Mouse (Mus musculus) kidney, embryonic 15.5 days (tissue): ENCODE data around the gene Btg1-ps1. TPM values are rescaled to one million over a fixed set of nuclear protein-coding genes. Genes with fewer than 3 reads are reported as not detected.
"Not testable (repeated sequence)": the region's sequence is repeated elsewhere in the genome, so short reads cannot be mapped to it uniquely, and the experiment has no call there.

Source experiments
- ATAC-seq: fragments of 200-750 bp; cut with Nextera tagmentation; replicated peaks from 2 replicates; pipeline ENCODE4 v1.8.0; 2017; ENCODE audit warnings: moderate TSS enrichment; ENCODE audit not compliant: low FRiP score
- H3K27ac ChIP-seq: fragments of 300-500 bp; sonication (generic); 2 replicates; pipeline ENCODE4 v1.5.1; 2015; ENCODE audit warnings: mild to moderate bottlenecking, inconsistent platforms
- H3K27me3 ChIP-seq: fragments of 300-500 bp; sonication (generic); 2 replicates; pipeline ENCODE4 v1.6.1; 2015; ENCODE audit warnings: inconsistent platforms
- H3K36me3 ChIP-seq: fragments of 300-500 bp; sonication (generic); 2 replicates; pipeline ENCODE4 v1.6.1; 2015; ENCODE audit warnings: inconsistent platforms
- H3K4me1 ChIP-seq: fragments of 300-500 bp; sonication (generic); 2 replicates; pipeline ENCODE4 v1.6.1; 2015; ENCODE audit warnings: inconsistent platforms
- H3K4me2 ChIP-seq: fragments of 300-500 bp; sonication (generic); 2 replicates; pipeline ENCODE4 v1.6.1; 2015; ENCODE audit warnings: moderate library complexity, mild to moderate bottlenecking, inconsistent platforms
- H3K4me3 ChIP-seq: fragments of 300-500 bp; sonication (generic); replicated peaks from 2 replicates; pipeline ENCODE4 v1.5.1; 2015; ENCODE audit warnings: mild to moderate bottlenecking, inconsistent platforms
- H3K9ac ChIP-seq: fragments of 300-500 bp; sonication (generic); 2 replicates; pipeline ENCODE4 v1.6.1; 2015; ENCODE audit warnings: mild to moderate bottlenecking, inconsistent platforms
- H3K9me3 ChIP-seq: fragments of 300-500 bp; sonication (generic); replicated peaks from 2 replicates; pipeline ENCODE4 v1.6.1; 2016; ENCODE audit warnings: inconsistent platforms
- WGBS: fragments of 180-500 bp; shearing (Covaris S2); methylation state at CpG from one replicate; pipeline ENCODE4 v1.1.7; 2015; ENCODE audit warnings: mixed read lengths; 5-methylcytosine and 5-hydroxymethylcytosine counted together
- polyA plus RNA-seq: library from polyadenylated mRNA; unstranded; fragments of >200 nt; fragmentation: Nextera tagmentation; extraction: Ambion mirVana; gene quantifications from 2 replicates; pipeline ENCODE4 v1.2.1, GENCODE M21; 2015

Gene Btg1-ps1
- not detected in 2 replicates for polyA plus RNA-seq

DNA sequence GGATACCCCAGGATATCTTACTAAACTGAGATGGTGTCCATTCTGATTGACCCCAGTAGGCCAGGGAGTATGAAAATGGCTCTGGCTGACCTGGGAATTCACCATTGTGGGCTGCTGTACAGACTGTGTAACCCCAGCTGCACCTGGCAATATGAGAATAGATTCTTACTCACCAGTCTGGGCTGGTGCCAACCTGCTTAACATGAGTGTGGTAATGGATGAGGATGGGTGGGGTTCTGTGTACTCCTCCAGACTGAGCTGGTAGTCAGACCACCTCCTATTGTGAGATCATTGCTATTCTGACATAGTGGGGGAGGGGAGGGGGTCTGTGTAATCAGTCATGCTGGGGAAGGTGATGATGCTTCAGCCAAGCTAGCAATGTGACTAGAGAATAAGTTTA lies at the start of gene Btg1-ps1:
Btg1-ps1 (minus strand) TSS at position 219 of the 400 bp plus-strand sequence.
- H3K4me3 ChIP-seq, H3K4me2 ChIP-seq, H3K27me3 ChIP-seq, H3K27ac ChIP-seq, H3K36me3 ChIP-seq, H3K9me3 ChIP-seq, H3K9ac ChIP-seq, ATAC-seq, H3K4me1 ChIP-seq: not testable (repeated sequence)

- H3K27ac ChIP-seq: no peak within 1 kb of the TSS
- no peaks in the 10 kb centered on the region for H3K9me3 ChIP-seq
- H3K4me2 ChIP-seq: no peak within 1 kb of the TSS
- H3K4me3 ChIP-seq: no peak within 1 kb of the TSS
- no peaks in the 10 kb centered on the region for H3K36me3 ChIP-seq
- WGBS: 85% methylated on average over 11 of the region's 11 CpGs
- H3K4me1 ChIP-seq: no peaks in the 10 kb centered on the region
- ATAC-seq: no peak
- no peak within 1 kb of the TSS for H3K9ac ChIP-seq
- no peaks in the 10 kb centered on the region for H3K27me3 ChIP-seq
These were observed 47.6 kb upstream of the Btg1-ps1 start, which contains the start of gene Rhox10 for GRCm38 (mm10) chrX:38066175-38066574. Gene Rhox10 (plus strand): TSS chrX:38066475.

DNA sequence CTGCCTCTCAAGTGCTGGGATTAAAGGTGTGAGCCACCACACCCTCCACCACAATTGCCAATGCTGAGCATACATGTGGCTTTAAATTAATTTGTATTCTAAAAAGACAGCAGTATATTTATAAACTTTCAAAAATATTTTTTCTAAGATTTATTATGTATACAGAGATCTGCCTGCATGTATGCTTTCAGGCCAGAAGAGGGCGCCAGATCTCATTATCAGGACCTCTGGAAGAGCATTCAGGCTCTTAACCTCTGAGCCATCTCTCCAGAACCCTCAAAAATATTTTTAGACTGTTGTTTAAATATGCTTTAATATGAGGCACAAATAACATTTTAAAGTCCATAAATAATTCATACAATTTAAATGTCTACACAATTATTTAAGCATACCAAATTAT lies 42.9 kb upstream of the Btg1-ps1 start:
- 0% methylated on average over 1 of the region's 1 CpGs for WGBS
- H3K36me3 ChIP-seq: no peaks in the 10 kb centered on the region
- no peak overlapping the region for H3K4me3 ChIP-seq
- no peaks in the 10 kb centered on the region for H3K4me1 ChIP-seq
- ATAC-seq: no peak
- H3K4me2 ChIP-seq: no peak overlapping the region
- no peak overlapping the region for H3K9ac ChIP-seq
- H3K27ac ChIP-seq: no peak overlapping the region
- no peaks in the 10 kb centered on the region for H3K27me3 ChIP-seq
- no peaks in the 10 kb centered on the region for H3K9me3 ChIP-seq

DNA sequence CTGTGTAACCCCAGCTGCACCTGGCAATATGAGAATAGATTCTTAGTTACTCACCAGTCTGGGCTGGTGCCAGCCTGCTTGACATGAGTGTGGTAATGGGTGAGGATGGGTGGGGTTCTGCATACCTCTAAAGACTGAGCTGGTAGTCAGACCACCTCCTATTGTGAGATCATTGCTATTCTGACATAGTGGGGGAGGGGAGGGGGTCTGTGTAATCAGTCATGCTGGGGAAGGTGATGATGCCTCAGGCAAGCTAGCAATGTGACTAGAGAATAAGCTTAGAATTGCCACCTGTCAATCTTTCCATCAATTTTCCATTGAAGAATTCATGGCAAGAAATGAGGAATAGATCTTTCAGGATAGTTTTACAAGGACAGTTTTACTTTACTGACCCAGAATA lies 24.4 kb upstream of the Btg1-ps1 start, which contains the start of gene Btg1-ps2:
Btg1-ps2 (minus strand) TSS at position 101 of the 400 bp plus-strand sequence.
- not testable (repeated sequence) for H3K27ac ChIP-seq, ATAC-seq, H3K9me3 ChIP-seq, H3K36me3 ChIP-seq, H3K4me2 ChIP-seq, H3K9ac ChIP-seq, H3K27me3 ChIP-seq, H3K4me3 ChIP-seq, H3K4me1 ChIP-seq

- Histone ChIP-seq H3K4me2 (no peak overlapping the region), H3K4me3 (no peak overlapping the region), H3K36me3 (no peaks in the 10 kb centered on the region), H3K4me1 (no peaks in the 10 kb centered on the region), H3K27ac (no peak overlapping the region), H3K9me3 (no peaks in the 10 kb centered on the region), H3K9ac (no peak overlapping the region), H3K27me3 (no peaks in the 10 kb centered on the region)
- WGBS: 86% methylated on average over 5 of the region's 5 CpGs
- no peak for ATAC-seq
These were observed 21.1 kb upstream of the Btg1-ps1 start for GRCm38 (mm10) chrX:38039666-38040065.

GRCm38 (mm10) chrX:38033841-38034240 lies 15.2 kb upstream of the Btg1-ps1 start:
- no peak for ATAC-seq
- Histone ChIP-seq H3K9me3 (no peaks in the 10 kb centered on the region), H3K27me3 (no peaks in the 10 kb centered on the region), H3K36me3 (no peaks in the 10 kb centered on the region), H3K4me1 (no peaks in the 10 kb centered on the region), H3K4me2 (no peak overlapping the region), H3K27ac (no peak overlapping the region), H3K4me3 (no peak overlapping the region), H3K9ac (no peak overlapping the region)
- 65% methylated on average over 2 of the region's 2 CpGs for WGBS

GRCm38 (mm10) chrX:38008756-38009155 lies 9.9 kb downstream of the Btg1-ps1 start:
- H3K27me3 ChIP-seq: no peaks in the 10 kb centered on the region
- H3K27ac ChIP-seq: no peak overlapping the region
- no peak for ATAC-seq
- H3K9ac ChIP-seq: no peak overlapping the region
- 70% methylated on average over 2 of the region's 2 CpGs for WGBS
- no peak overlapping the region for H3K4me3 ChIP-seq
- H3K4me2 ChIP-seq: no peak overlapping the region
- no peaks in the 10 kb centered on the region for H3K36me3 ChIP-seq
- no peaks in the 10 kb centered on the region for H3K4me1 ChIP-seq
- H3K9me3 ChIP-seq: no peaks in the 10 kb centered on the region

Other genes starting within 250 kb of the Btg1-ps1 start
- 1.9 and 2.2 TPM in 2 replicates for gene Rhox5, start 214.0 kb downstream of the Btg1-ps1 start, polyA plus RNA-seq
- gene Rhox6, start 191.9 kb downstream of the Btg1-ps1 start, polyA plus RNA-seq: 0.16 TPM in 1 of 2 replicates, not detected in the other
- gene Rhox7a, start 187.1 kb downstream of the Btg1-ps1 start, polyA plus RNA-seq: not detected in 2 replicates
- gene Rhox8, start 139.9 kb downstream of the Btg1-ps1 start, polyA plus RNA-seq: not detected in 2 replicates
- not detected in 2 replicates for gene Rhox7b, start 121.6 kb downstream of the Btg1-ps1 start, polyA plus RNA-seq
- not detected in 2 replicates for gene Rhox9, start 117.0 kb downstream of the Btg1-ps1 start, polyA plus RNA-seq
- 0.16 TPM in 1 of 2 replicates, not detected in the other for gene Btg1-ps2, start 24.3 kb upstream of the Btg1-ps1 start, polyA plus RNA-seq
- gene Rhox10, start 47.7 kb upstream of the Btg1-ps1 start, polyA plus RNA-seq: not detected in 2 replicates
- not detected in 2 replicates for gene Rhox11, start 66.3 kb upstream of the Btg1-ps1 start, polyA plus RNA-seq
- not detected in 2 replicates for gene Rhox12, start 92.1 kb upstream of the Btg1-ps1 start, polyA plus RNA-seq
- not detected in 2 replicates for gene Rhox13, start 102.4 kb upstream of the Btg1-ps1 start, polyA plus RNA-seq
- 4.0 and 4.7 TPM in 2 replicates for gene Zbtb33, start 171.0 kb upstream of the Btg1-ps1 start, polyA plus RNA-seq
- 26.6 and 29.0 TPM in 2 replicates for gene Tmem255a, start 233.6 kb upstream of the Btg1-ps1 start, polyA plus RNA-seq